Mouse (Mus musculus): ENCODE measurements at regions not wholly inside any gene's neighbourhood (a gene's known extent, or its start where the extent isn't known, plus 50 kb on each side); places are given as distances from the start of the nearest gene placed in this dataset.

- no peak for TF ChIP-seq TCF12 (IDR thresholded peaks at IDR 0.05; ENCODE audit: insufficient read depth, poor library complexity, severe bottlenecking)
- TF ChIP-seq POLR2A (IDR thresholded peaks at IDR 0.05; ENCODE audit: insufficient read length, low read depth): no peak
- TF ChIP-seq TCF3 (IDR thresholded peaks at IDR 0.05; ENCODE audit: insufficient read length, low read depth): no peak
Measured at GRCm38 (mm10) chr15:61873047-61873446, 950.2 kb upstream of the A1bg start.

All from myocyte (in vitro differentiated cells).